Mouse (Mus musculus): ENCODE data around the gene 1700007K13Rik. TPM values are rescaled to one million over a fixed set of nuclear protein-coding genes. Genes with fewer than 3 reads are reported as not detected.
"Not testable (repeated sequence)": the region's sequence is repeated elsewhere in the genome, so short reads cannot be mapped to it uniquely, and the experiment has no call there.

Gene 1700007K13Rik
- not detected in 2 replicates for polyA plus RNA-seq (2012; ENCODE audit: insufficient read depth, insufficient read length, missing spikeins)

GRCm38 (mm10) chr2:28465836-28466518 is at the start of gene 1700007K13Rik:
Gene 1700007K13Rik, minus strand, starts transcription at chr2:28466332.
- Histone ChIP-seq H3K4me1 (ENCODE audit: control insufficient read depth, insufficient read depth, low read length) (peaks cover 10% of the 10 kb centered on the region), H3K4me3 (ENCODE audit: insufficient read depth, low read length) (no peak within 1 kb of the TSS), H3K27ac (ENCODE audit: insufficient read depth, low read depth, low read length) (no peak within 1 kb of the TSS)
- TF ChIP-seq CTCF (IDR thresholded peaks at IDR 0.05; ENCODE audit: low read depth, low read length) (no peak), POLR2A (IDR thresholded peaks at IDR 0.05; ENCODE audit: borderline replicate concordance, low read depth, low read length) (no peak)

DNA sequence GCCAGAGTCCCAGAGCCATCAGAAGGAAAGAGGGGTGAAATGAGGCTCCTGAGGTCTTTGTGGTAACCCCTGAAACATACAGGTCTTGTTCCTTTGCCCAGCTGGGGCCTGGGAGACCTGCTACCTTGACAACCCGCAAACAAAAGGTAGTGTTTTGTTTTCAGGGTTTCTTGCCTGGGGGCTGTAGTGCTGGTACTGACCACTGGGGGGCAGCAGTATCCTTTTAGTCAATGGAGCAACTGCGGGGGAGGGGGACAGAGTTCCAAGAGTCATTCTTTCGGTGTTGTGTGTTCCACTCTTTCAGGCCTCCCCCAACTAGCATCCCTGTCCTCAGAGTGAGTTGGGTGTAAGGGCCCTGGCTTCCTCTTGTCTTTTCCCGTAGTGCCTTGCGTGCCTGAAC is 48.4 kb upstream of the 1700007K13Rik start:
- H3K27ac ChIP-seq (ENCODE audit: insufficient read depth, low read depth, low read length), result no peak overlapping the region
- peaks cover 15% of the 10 kb centered on the region for H3K4me1 ChIP-seq (ENCODE audit: control insufficient read depth, insufficient read depth, low read length)
- peak overlapping the region; percentile 79 for H3K4me3 ChIP-seq (ENCODE audit: insufficient read depth, low read length)
- TF ChIP-seq CTCF (IDR thresholded peaks at IDR 0.05; ENCODE audit: low read depth, low read length) (peak; percentile 91), POLR2A (IDR thresholded peaks at IDR 0.05; ENCODE audit: borderline replicate concordance, low read depth, low read length) (no peak)

DNA sequence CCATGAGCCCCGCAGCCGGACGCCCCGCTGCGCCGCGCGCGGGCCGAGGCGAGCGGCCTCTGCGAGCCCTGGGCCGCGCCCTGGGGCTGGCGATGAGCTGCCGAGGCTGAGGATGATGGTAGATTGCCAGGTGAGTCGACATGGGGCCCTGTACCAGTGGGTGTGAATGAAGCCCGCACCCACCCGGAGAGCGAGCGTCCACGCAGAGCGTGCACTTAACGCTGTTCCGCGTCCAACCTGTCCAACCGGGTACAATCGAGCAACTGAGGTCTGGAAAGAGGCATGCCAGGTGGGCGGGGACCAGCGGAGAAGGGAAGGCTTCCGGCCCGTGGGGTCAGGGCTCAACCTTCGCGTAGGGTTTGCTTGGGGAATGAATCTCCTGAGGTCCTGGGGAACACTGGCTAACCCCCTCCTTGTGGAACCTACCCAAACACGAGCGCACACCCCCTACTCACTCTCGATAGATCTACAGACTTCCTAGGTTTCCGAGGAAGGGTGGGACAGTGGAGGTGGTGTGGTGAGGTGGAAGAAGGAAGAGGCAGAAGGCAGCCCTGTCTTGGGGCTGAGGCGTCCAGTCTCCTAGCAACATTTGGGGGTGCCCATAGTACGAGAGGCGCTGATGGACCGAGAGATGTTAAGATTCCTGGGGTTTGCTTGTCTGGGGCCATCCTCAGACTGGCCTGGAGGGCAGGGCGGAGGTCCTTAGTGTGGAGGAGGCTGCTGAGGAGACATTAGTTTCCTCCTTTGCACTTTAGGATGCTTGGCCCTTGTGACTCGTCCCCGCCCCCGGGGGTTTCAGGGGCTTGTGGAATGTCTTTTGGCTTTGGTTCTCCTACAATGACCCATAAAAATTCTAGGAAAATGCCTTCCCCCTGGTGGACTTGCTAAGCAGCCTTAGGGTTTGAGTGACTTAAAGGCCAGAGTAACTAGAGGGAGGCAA is 47.6 kb upstream of the 1700007K13Rik start:
- 0 out of 2 replicates have a peak, but pooled peaks have one; percentile 15 for TF ChIP-seq CTCF (IDR thresholded peaks at IDR 0.05; ENCODE audit: low read depth, low read length)
- TF ChIP-seq POLR2A (IDR thresholded peaks at IDR 0.05; ENCODE audit: borderline replicate concordance, low read depth, low read length), result no peak
- Histone ChIP-seq H3K27ac (ENCODE audit: insufficient read depth, low read depth, low read length) (no peak overlapping the region), H3K4me3 (ENCODE audit: insufficient read depth, low read length) (peak overlapping the region; percentile 79), H3K4me1 (ENCODE audit: control insufficient read depth, insufficient read depth, low read length) (peaks cover 15% of the 10 kb centered on the region)

DNA sequence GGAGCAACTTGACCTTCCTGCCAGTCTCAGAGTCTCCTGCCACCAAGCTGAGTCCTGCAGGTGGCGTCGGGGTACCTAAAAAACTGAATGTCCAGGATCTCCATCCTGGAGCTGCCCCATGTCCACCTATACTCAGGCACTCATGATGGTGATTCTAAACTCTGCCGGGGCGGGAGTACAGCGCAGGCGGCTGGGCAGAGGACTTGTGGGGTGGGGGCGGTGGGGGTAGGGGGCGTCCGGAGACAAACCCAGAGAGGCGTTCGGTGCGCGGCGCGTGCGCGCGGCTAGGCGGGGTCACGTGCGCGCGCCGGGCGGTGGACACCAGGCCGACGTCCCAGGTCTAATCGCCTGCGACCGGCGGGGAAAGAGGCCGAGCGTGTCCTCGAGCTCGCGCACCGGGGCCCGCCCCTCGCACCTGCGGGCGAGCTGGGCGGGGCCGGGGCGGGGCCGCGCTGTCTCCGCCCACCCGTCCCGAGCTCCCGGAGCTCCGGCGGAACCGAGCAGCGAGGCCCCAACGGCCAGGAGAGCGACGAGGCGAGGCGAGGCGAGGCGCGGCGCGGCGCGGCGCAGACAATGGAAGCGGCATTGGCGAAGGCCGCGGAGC is 46.8 kb upstream of the 1700007K13Rik start, which contains the start of gene Ralgds:
TSS of gene Ralgds (plus strand) at position 328 of the 604 bp plus-strand sequence.
- Histone ChIP-seq H3K27ac (ENCODE audit: insufficient read depth, low read depth, low read length) (no peak within 1 kb of the TSS), H3K4me3 (ENCODE audit: insufficient read depth, low read length) (peak within 1 kb of the TSS; percentile 79), H3K4me1 (ENCODE audit: control insufficient read depth, insufficient read depth, low read length) (peaks cover 14% of the 10 kb centered on the region)
- TF ChIP-seq CTCF (IDR thresholded peaks at IDR 0.05; ENCODE audit: low read depth, low read length), result no peak; the same call in 1 of the 2 replicates
- no peak for TF ChIP-seq POLR2A (IDR thresholded peaks at IDR 0.05; ENCODE audit: borderline replicate concordance, low read depth, low read length)

DNA sequence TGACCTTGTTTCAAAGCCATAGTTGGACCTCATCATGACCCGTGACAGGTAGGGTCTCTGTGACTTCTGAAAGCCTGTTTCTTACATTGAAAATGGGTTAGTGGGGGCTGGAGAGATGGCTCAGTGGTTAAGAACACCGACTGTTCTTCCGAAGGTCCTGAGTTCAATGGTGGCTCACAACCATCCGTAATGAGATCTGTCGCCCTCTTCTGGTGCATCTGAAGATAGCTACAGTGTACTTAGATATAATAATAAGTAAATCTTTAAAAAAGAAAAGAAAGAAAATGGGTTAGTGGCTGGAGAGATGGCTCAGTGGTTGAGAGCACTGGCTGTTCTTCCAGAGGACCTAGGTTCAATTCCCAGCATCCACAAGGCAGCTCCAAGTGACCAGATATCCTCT is 45.5 kb upstream of the 1700007K13Rik start:
- H3K4me3 ChIP-seq (ENCODE audit: insufficient read depth, low read length); H3K4me1 ChIP-seq (ENCODE audit: control insufficient read depth, insufficient read depth, low read length): not testable (repeated sequence)

DNA sequence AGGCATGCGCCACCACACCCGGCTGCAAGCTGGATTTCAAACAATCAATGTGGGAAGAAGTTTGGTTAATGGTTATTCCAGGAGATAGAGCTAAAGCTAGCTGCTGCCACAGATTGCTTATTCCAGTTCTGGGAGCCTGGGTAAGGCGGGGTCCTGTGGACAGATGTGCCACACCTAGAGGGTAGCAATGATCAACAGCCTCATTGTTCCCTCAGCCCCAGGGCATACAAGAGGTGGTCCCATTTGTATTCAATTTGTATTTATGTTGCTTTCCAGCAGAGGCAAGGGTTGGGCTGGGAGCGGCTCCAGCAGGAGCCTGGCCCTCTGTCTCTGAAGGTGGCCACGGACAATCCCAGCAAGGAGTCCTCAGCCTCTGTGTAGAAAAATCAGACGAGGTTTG is 40.2 kb upstream of the 1700007K13Rik start:
- TF ChIP-seq CTCF (IDR thresholded peaks at IDR 0.05; ENCODE audit: low read depth, low read length), result no peak
- TF ChIP-seq POLR2A (IDR thresholded peaks at IDR 0.05; ENCODE audit: borderline replicate concordance, low read depth, low read length), result no peak
- Histone ChIP-seq H3K27ac (ENCODE audit: insufficient read depth, low read depth, low read length) (no peak overlapping the region), H3K4me3 (ENCODE audit: insufficient read depth, low read length) (no peak overlapping the region), H3K4me1 (ENCODE audit: control insufficient read depth, insufficient read depth, low read length) (no peaks in the 10 kb centered on the region)

More for the DNA sequence above, 45.5 kb upstream of the 1700007K13Rik start:
- H3K27ac ChIP-seq (ENCODE audit: insufficient read depth, low read depth, low read length), result not testable (repeated sequence)

- H3K4me3 ChIP-seq (ENCODE audit: insufficient read depth, low read length), result no peak within 1 kb of the TSS
- no peak for TF ChIP-seq POLR2A (IDR thresholded peaks at IDR 0.05; ENCODE audit: borderline replicate concordance, low read depth, low read length)
- no peak for TF ChIP-seq CTCF (IDR thresholded peaks at IDR 0.05; ENCODE audit: low read depth, low read length)
- H3K4me1 ChIP-seq (ENCODE audit: control insufficient read depth, insufficient read depth, low read length), result no peaks in the 10 kb centered on the region
- no peak within 1 kb of the TSS for H3K27ac ChIP-seq (ENCODE audit: insufficient read depth, low read depth, low read length)
Observed at GRCm38 (mm10) chr2:28505795-28506194, 39.7 kb upstream of the 1700007K13Rik start, which contains the start of gene Gm10134. Gene Gm10134, plus strand, starts transcription at chr2:28506095.

DNA sequence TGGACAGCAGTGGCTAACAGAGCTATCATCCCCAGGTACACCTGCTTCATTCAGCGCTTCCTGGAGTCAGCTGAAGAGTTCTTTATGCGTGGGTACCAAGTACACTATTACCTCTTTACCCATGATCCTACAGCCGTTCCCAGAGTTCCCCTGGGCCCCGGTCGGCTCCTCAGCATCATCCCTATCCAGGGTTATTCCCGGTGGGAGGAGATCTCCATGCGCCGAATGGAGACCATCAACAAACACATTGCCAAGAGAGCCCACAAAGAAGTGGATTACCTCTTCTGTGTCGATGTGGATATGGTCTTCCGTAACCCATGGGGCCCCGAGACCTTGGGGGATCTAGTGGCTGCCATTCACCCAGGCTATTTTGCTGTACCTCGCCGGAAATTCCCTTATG is 38.5 kb upstream of the 1700007K13Rik start:
- TF ChIP-seq CTCF (IDR thresholded peaks at IDR 0.05; ENCODE audit: low read depth, low read length), result no peak
- no peak for TF ChIP-seq POLR2A (IDR thresholded peaks at IDR 0.05; ENCODE audit: borderline replicate concordance, low read depth, low read length)
- H3K4me3 ChIP-seq (ENCODE audit: insufficient read depth, low read length), result no peak overlapping the region
- H3K27ac ChIP-seq (ENCODE audit: insufficient read depth, low read depth, low read length), result no peak overlapping the region
- H3K4me1 ChIP-seq (ENCODE audit: control insufficient read depth, insufficient read depth, low read length), result no peaks in the 10 kb centered on the region

DNA sequence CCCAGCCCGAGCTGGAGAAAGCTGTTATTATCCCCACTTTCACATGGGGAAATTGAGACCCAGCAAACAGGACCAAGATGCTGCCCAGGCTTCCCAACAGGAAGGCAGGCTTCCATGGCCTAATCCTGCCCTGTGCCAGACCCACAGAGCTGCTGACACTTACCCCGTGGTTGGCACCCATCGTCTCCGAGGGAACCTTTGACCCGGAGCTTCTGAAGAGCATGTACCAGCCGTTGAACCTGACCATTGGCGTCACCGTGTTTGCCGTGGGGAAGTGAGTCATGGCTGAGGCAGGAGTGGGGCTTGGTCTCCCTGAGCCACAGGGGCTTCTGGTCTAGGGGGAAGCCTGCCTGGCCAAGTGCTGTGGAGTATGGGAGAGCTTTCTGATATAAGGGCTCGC is 36.9 kb upstream of the 1700007K13Rik start:
- Histone ChIP-seq H3K4me1 (ENCODE audit: control insufficient read depth, insufficient read depth, low read length) (peaks cover 9% of the 10 kb centered on the region), H3K4me3 (ENCODE audit: insufficient read depth, low read length) (no peak overlapping the region), H3K27ac (ENCODE audit: insufficient read depth, low read depth, low read length) (no peak overlapping the region)
- TF ChIP-seq CTCF (IDR thresholded peaks at IDR 0.05; ENCODE audit: low read depth, low read length) (no peak), POLR2A (IDR thresholded peaks at IDR 0.05; ENCODE audit: borderline replicate concordance, low read depth, low read length) (no peak)
